In the genomic region with DNA sequence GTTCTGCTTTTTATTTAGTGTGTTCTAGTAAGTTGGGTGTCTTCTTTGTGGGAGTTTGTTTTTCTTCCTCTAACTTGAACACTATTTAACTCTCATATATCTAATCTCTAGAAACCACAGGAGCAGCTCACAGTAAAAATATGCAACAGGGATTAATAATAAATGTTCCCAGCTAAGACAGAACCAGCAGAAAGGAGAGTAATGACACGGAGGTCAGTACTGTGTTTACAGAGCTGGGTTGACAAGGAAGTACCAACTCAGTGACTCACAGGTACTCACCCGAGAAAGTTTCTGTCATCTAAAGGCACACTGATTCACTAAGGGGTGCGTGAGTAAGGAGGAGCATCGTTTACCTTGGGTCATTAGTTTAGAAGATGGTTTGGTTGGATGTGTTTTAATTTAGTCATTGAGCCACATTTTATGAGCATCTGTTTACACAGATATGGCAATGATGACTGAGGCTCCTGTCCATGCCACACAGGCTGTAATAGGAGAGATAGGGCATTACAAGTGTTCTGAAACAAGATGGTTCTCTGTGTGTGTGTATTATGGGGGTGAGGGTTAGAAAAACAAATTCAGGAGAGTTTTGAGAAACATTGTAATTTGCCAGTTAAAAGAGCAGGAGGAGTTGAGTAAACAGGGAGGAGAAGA, we compare ENCODE assay signal across 10 mouse cellular contexts. TPM values are rescaled to one million over a fixed set of nuclear protein-coding genes. Genes with fewer than 3 reads are reported as not detected.
DNase-seq lines count a peak whose midpoint lies in the region; ATAC-seq and TF ChIP-seq lines count a peak whose summit lies in the region.
"Had no signal": no experiment of that assay in that cellular context is flagged by ENCODE, and none has a peak within 500 bp of the region (broad histone marks: within the 10 kb centered on the region; RNA-seq: fewer than 3 reads in every experiment).

No protein-coding gene starts in this region.

- H3K4me3 ChIP-seq in MEL (ENCODE audit: control insufficient read depth in 1 of 2, insufficient read depth in 1 of 2, low read depth in 2 of 2, low read length in 2 of 2) = no peak overlapping the region
- H3K4me3 ChIP-seq in intestine, embryonic 15.5 days (replicated peaks) = no peak overlapping the region

- H3K9me3 ChIP-seq in MEL (replicated peaks; ENCODE audit: insufficient read depth, low read length) = no peaks in the 10 kb centered on the region
- H3K9me3 ChIP-seq in intestine, embryonic 15.5 days = no peaks in the 10 kb centered on the region

- H3K4me1 ChIP-seq in MEL (ENCODE audit: control insufficient read depth in 1 of 2, insufficient read depth in 2 of 2, low read length in 2 of 2) = peaks cover 18 to 27% of the 10 kb centered on the region in 2 experiments
- no peaks in the 10 kb centered on the region for H3K4me1 ChIP-seq in intestine, embryonic 15.5 days (replicated peaks)

- no peak; the same call in 1 of the 2 replicates for TF ChIP-seq RAD21 in MEL (IDR thresholded peaks at IDR 0.05; ENCODE audit: low read depth, low read length)

- 30% methylated on average over 4 of the region's 4 CpGs for WGBS in intestine, embryonic 15.5 days

- H3K27me3 ChIP-seq in MEL (ENCODE audit: control insufficient read depth in 1 of 2, insufficient read depth in 2 of 2, low read length in 2 of 2) = no peaks in the 10 kb centered on the region
- no peaks in the 10 kb centered on the region for H3K27me3 ChIP-seq in intestine, embryonic 15.5 days (replicated peaks)

- no peak for TF ChIP-seq CTCF in MEL (IDR thresholded peaks at IDR 0.05 in 2 of 3, conservative IDR thresholded peaks at IDR 0.05 in 1 of 3; ENCODE audit: control insufficient read depth in 1 of 3, insufficient read depth in 1 of 3, low read depth in 2 of 3, low read length in 3 of 3, poor library complexity in 1 of 3, severe bottlenecking in 1 of 3)

- peaks cover 69% of the 10 kb centered on the region for H3K79me2 ChIP-seq in MEL (ENCODE audit: control insufficient read depth, insufficient read depth, low read length, poor library complexity)

- peak overlapping the region; percentile 44; the same call in 1 of the 2 replicates for H3K27ac ChIP-seq in MEL (ENCODE audit: control insufficient read depth, low read depth, low read length)
- H3K27ac ChIP-seq in intestine, embryonic 15.5 days = no peak overlapping the region

- H3K36me3 ChIP-seq in MEL (ENCODE audit: control insufficient read depth in 1 of 2, insufficient read depth in 2 of 2, low read length in 2 of 2) = peaks cover 38 to 43% of the 10 kb centered on the region in 2 experiments
- H3K36me3 ChIP-seq in intestine, embryonic 15.5 days = no peaks in the 10 kb centered on the region

- H3K4me2 ChIP-seq in intestine, embryonic 15.5 days (replicated peaks) = no peak overlapping the region

- ATAC-seq in intestine, embryonic 15.5 days = peak; percentile 81
- ATAC-seq in megakaryocyte-erythroid progenitor cell, adult 5-6 weeks (replicated peaks; ENCODE audit: low FRiP score, low TSS enrichment, poor library complexity, severe bottlenecking) = peak; percentile 90

- peak; percentile 39 to 80 for TF ChIP-seq EP300 in MEL (IDR thresholded peaks at IDR 0.05; ENCODE audit: low read depth in 1 of 2, low read length in 2 of 2)

- no peak for TF ChIP-seq POLR2A in MEL (IDR thresholded peaks at IDR 0.05; ENCODE audit: control insufficient read depth in 1 of 2, insufficient read depth in 1 of 2, low read depth in 1 of 2, low read length in 2 of 2, poor library complexity in 1 of 2)

- H3K9ac ChIP-seq in MEL (ENCODE audit: control insufficient read depth, low read depth, low read length, poor library complexity, severe bottlenecking) = no peak overlapping the region
- no peak overlapping the region for H3K9ac ChIP-seq in intestine, embryonic 15.5 days

- peak; percentile 21 to 44 for DNase-seq in B cell, adult 2 months
- peak; percentile 74 for DNase-seq in MEL (ENCODE audit: low read depth, low spot score)
- no peak for DNase-seq in layer of hippocampus, adult 11-12 months (ENCODE audit: low spot score)
- no peak for DNase-seq in cerebellum, adult 8-10 months
- no peak for DNase-seq in right cerebral cortex, adult 2 months (ENCODE audit: low spot score in 2 of 2)
- DNase-seq: gastrocnemius, postnatal 10 days; heart, postnatal 10 days; right cerebral cortex, adult 18-20 months had no signal

TF ChIP-seq in MEL, 35 proteins besides CTCF, POLR2A, EP300 and RAD21:
- TF ChIP-seq MYC (IDR thresholded peaks at IDR 0.05; ENCODE audit: low read depth, low read length) (no peak), ETS1 (IDR thresholded peaks at IDR 0.05; ENCODE audit: low read depth, low read length) (peak; percentile 49), POLR2AphosphoS2 (IDR thresholded peaks at IDR 0.05; ENCODE audit: low read length) (no peak), POLR2AphosphoS5 (IDR thresholded peaks at IDR 0.05; ENCODE audit: borderline replicate concordance, low read depth, low read length) (no peak), E2F4 (IDR thresholded peaks at IDR 0.05; ENCODE audit: borderline replicate concordance, low read depth, low read length) (no peak), TCF12 (IDR thresholded peaks at IDR 0.05; ENCODE audit: low read depth, low read length) (peak; percentile 42; the same call in 1 of the 2 replicates), TAL1 (IDR thresholded peaks at IDR 0.05; ENCODE audit: low read length) (peak; percentile 81), GATA1 (IDR thresholded peaks at IDR 0.05; ENCODE audit: low read depth, low read length) (peak; percentile 46), GABPA (IDR thresholded peaks at IDR 0.05; ENCODE audit: low read depth, low read length) (no peak), CHD2 (IDR thresholded peaks at IDR 0.05; ENCODE audit: low read length) (no peak), RCOR1 (IDR thresholded peaks at IDR 0.05; ENCODE audit: low read depth, low read length) (no peak; the same call in none of the 2 replicates), BHLHE40 (IDR thresholded peaks at IDR 0.05; ENCODE audit: borderline replicate concordance, low read depth, low read length) (no peak), MYB (IDR thresholded peaks at IDR 0.05; ENCODE audit: low read depth, low read length) (no peak), SMC3 (IDR thresholded peaks at IDR 0.05; ENCODE audit: low read depth, low read length) (no peak), NRF1 (IDR thresholded peaks at IDR 0.05; ENCODE audit: insufficient read depth, low read depth, low read length, poor library complexity, severe bottlenecking) (no peak), MEF2A (IDR thresholded peaks at IDR 0.05; ENCODE audit: extremely low read depth, insufficient replicate concordance, low read depth, low read length, poor library complexity, severe bottlenecking) (no peak), SIN3A (IDR thresholded peaks at IDR 0.05; ENCODE audit: low read length) (peak; percentile 83), ELF1 (IDR thresholded peaks at IDR 0.05; ENCODE audit: low read depth, low read length) (no peak), TBP (IDR thresholded peaks at IDR 0.05; ENCODE audit: low read depth, low read length) (0 out of 2 replicates have a peak, but pooled peaks have one; percentile 17), ZNF384 (IDR thresholded peaks at IDR 0.05; ENCODE audit: low read depth, low read length) (no peak), JUND (IDR thresholded peaks at IDR 0.05; ENCODE audit: low read depth, low read length) (0 out of 2 replicates have a peak, but pooled peaks have one; percentile 17), USF2 (IDR thresholded peaks at IDR 0.05; ENCODE audit: borderline replicate concordance in 1 of 2, insufficient read depth in 1 of 2, low read depth in 1 of 2, low read length in 2 of 2) (no peak), MXI1 (IDR thresholded peaks at IDR 0.05; ENCODE audit: low read depth, low read length) (0 out of 2 replicates have a peak, but pooled peaks have one; percentile 19), HCFC1 (IDR thresholded peaks at IDR 0.05; ENCODE audit: low read depth, low read length) (no peak), MAX (IDR thresholded peaks at IDR 0.05; ENCODE audit: low read length) (no peak)

RNA-seq across cellular contexts. Expression of a gene that starts 13.1 kb away (rescaled TPM):
- total RNA-seq in MEL (2012; rRNA removed) = 8.7 and 9.1 TPM in 2 replicates
- 1 to 10 TPM in 1 of 2 experiments, not detected in 1; 8.1 TPM for polyA plus RNA-seq in MEL (2012; ENCODE audit: insufficient read depth in 1 of 2, insufficient read length in 2 of 2, low read depth in 1 of 2, low replicate concordance in 2 of 2, missing spikeins in 1 of 2)
- 27.3 and 30.3 TPM in 2 replicates for polyA plus RNA-seq in intestine, embryonic 15.5 days (2015; fragmentation: Nextera tagmentation; extraction: Ambion mirVana)
- 13.4 and 15.5 TPM in 2 replicates for total RNA-seq in megakaryocyte-erythroid progenitor cell, adult 5-6 weeks (2014; fragmentation: Nextera tagmentation)
- 13.1 and 16.9 TPM in 2 replicates for total RNA-seq in megakaryocyte-erythroid progenitor cell, adult 5-6 weeks (2017)

Comparison
In these comparisons a context has a peak if more than half of its experiments do, and no peak if none do; other contexts are left out.
1. DNase-seq: peak in B cell, adult 2 months (2 of 2) and MEL (single experiment); none in layer of hippocampus, adult 11-12 months (single experiment), cerebellum, adult 8-10 months (single experiment) and right cerebral cortex, adult 2 months (0 of 2).